Mouse (Mus musculus) lung, postnatal 0 days (tissue): ENCODE results near the gene S100b.

ENCODE experiments used
- CTCF ChIP-seq: IDR thresholded peaks from 2 replicates; pipeline ENCODE4 v1.5.1; 2016; ENCODE audit warnings: antibody characterized with exemption, mild to moderate bottlenecking
- EP300 ChIP-seq: IDR thresholded peaks from 2 replicates; pipeline ENCODE4 v1.6.1; 2016; ENCODE audit warnings: antibody characterized with exemption, mild to moderate bottlenecking, control low read depth

GRCm38 (mm10) chr10:76247960-76248646, 5.5 kb upstream of the S100b start:
- TF ChIP-seq CTCF: no peak
- no peak for TF ChIP-seq EP300
